Mouse (Mus musculus) urinary bladder, postnatal 14 days (tissue): Measurements from ENCODE around the gene Gm17324.

Source experiments
- DNase-seq: peaks from one replicate; pipeline ENCODE4 v3.0.0; 2021; ENCODE audit warnings: low spot score

Gm17324 gene

GRCm38 (mm10) chr9:78465725-78466124, 17.1 kb upstream of the Gm17324 start:
- DNase-seq, result no peak

GRCm38 (mm10) chr9:78463337-78463736, 14.8 kb upstream of the Gm17324 start:
- DNase-seq, result no peak

- DNase-seq, result no peak
These were observed 8.4 kb upstream of the Gm17324 start for GRCm38 (mm10) chr9:78457026-78457425.

- DNase-seq, result no peak
These were observed 2.8 kb upstream of the Gm17324 start for GRCm38 (mm10) chr9:78451382-78451781.

GRCm38 (mm10) chr9:78450404-78450803, 1.8 kb upstream of the Gm17324 start:
- no peak for DNase-seq

GRCm38 (mm10) chr9:78447606-78447972, 997 bp downstream of the Gm17324 start:
- DNase-seq, result no peak

GRCm38 (mm10) chr9:78442579-78443392, 5.8 kb downstream of the Gm17324 start, which contains the start of gene Cgas:
TSS of gene Cgas (minus strand) at chr9:78443237.
- DNase-seq, result peak; percentile 63

GRCm38 (mm10) chr9:78442237-78442578, 6.4 kb downstream of the Gm17324 start:
- no peak for DNase-seq

GRCm38 (mm10) chr9:78439426-78439825, 9.2 kb downstream of the Gm17324 start:
- DNase-seq, result no peak

- no peak for DNase-seq
These were observed 16.1 kb downstream of the Gm17324 start for GRCm38 (mm10) chr9:78432471-78432870.

GRCm38 (mm10) chr9:78430486-78430885, 18.1 kb downstream of the Gm17324 start:
- DNase-seq, result no peak

GRCm38 (mm10) chr9:78429551-78429950, 19.0 kb downstream of the Gm17324 start:
- DNase-seq, result no peak

- no peak for DNase-seq
These were observed 19.6 kb downstream of the Gm17324 start for GRCm38 (mm10) chr9:78428870-78429432.

GRCm38 (mm10) chr9:78428185-78428584, 20.4 kb downstream of the Gm17324 start:
- no peak for DNase-seq

- DNase-seq, result no peak
These were observed 21.2 kb downstream of the Gm17324 start for GRCm38 (mm10) chr9:78427362-78427781.

- DNase-seq, result no peak
These were observed 47.0 kb downstream of the Gm17324 start for GRCm38 (mm10) chr9:78401596-78401995.

- DNase-seq, result no peak
These were observed 48.0 kb downstream of the Gm17324 start for GRCm38 (mm10) chr9:78400570-78400969.
